Mouse (Mus musculus): ENCODE data around the gene Nrxn2. TPM values are rescaled to one million over a fixed set of nuclear protein-coding genes. Genes with fewer than 3 reads are reported as not detected.

The Nrxn2 gene
- polyA plus RNA-seq, 1 experiment, result 0.01 TPM

- Histone ChIP-seq H3K36me3 (ENCODE audit: control insufficient read depth, insufficient read depth) (no peaks in the 10 kb centered on the region), H3K27me3 (ENCODE audit: control insufficient read depth, insufficient read depth, insufficient read length) (no peaks in the 10 kb centered on the region), H3K4me2 (ENCODE audit: low read depth) (no peak overlapping the region), H3K79me2 (ENCODE audit: control insufficient read depth, insufficient read depth) (no peaks in the 10 kb centered on the region), H3ac (ENCODE audit: control insufficient read depth, insufficient read length) (no peak overlapping the region), H3K4me3 (no peak overlapping the region)
- TF ChIP-seq USF1 (IDR thresholded peaks at IDR 0.05; ENCODE audit: low read depth) (no peak), MYOG (IDR thresholded peaks at IDR 0.05; ENCODE audit: control insufficient read depth in 1 of 3, insufficient read depth in 1 of 3, insufficient read length in 2 of 3, low read depth in 2 of 3) (no peak), POLR2A (IDR thresholded peaks at IDR 0.05; ENCODE audit: insufficient read length, low read depth) (no peak), CEBPB (IDR thresholded peaks at IDR 0.05; ENCODE audit: insufficient read depth, poor library complexity, severe bottlenecking) (no peak), E2F4 (IDR thresholded peaks at IDR 0.05; ENCODE audit: insufficient read depth) (no peak), TCF12 (IDR thresholded peaks at IDR 0.05; ENCODE audit: insufficient read depth, poor library complexity, severe bottlenecking) (no peak), TCF3 (IDR thresholded peaks at IDR 0.05; ENCODE audit: insufficient read length, low read depth) (no peak), POLR2AphosphoS2 (IDR thresholded peaks at IDR 0.05; ENCODE audit: insufficient read length, low read depth) (no peak), REST (IDR thresholded peaks at IDR 0.05; ENCODE audit: insufficient read depth, insufficient read length) (no peak), MAX (IDR thresholded peaks at IDR 0.05; ENCODE audit: low read depth) (no peak)
Observed at GRCm38 (mm10) chr19:6547801-6548200, 129.3 kb downstream of the Nrxn2 start.

GRCm38 (mm10) chr19:6548431-6549410, 130.2 kb downstream of the Nrxn2 start:
- H3K27me3 ChIP-seq (ENCODE audit: control insufficient read depth, insufficient read depth, insufficient read length), result no peaks in the 10 kb centered on the region
- H3K4me3 ChIP-seq, result no peak overlapping the region
- no peak overlapping the region for H3K4me2 ChIP-seq (ENCODE audit: low read depth)
- no peaks in the 10 kb centered on the region for H3K79me2 ChIP-seq (ENCODE audit: control insufficient read depth, insufficient read depth)
- TF ChIP-seq TCF12 (IDR thresholded peaks at IDR 0.05; ENCODE audit: insufficient read depth, poor library complexity, severe bottlenecking), result no peak
- no peak for TF ChIP-seq SRF (IDR thresholded peaks at IDR 0.05; ENCODE audit: control insufficient read depth, insufficient read length, low read depth)
- no peak for TF ChIP-seq MYOG (IDR thresholded peaks at IDR 0.05; ENCODE audit: control insufficient read depth in 1 of 3, insufficient read depth in 1 of 3, insufficient read length in 2 of 3, low read depth in 2 of 3)
- TF ChIP-seq MYOD1 (IDR thresholded peaks at IDR 0.05; ENCODE audit: control insufficient read depth in 1 of 3, insufficient read length in 2 of 3, low read depth in 2 of 3), result no peak
- no peak for TF ChIP-seq E2F4 (IDR thresholded peaks at IDR 0.05; ENCODE audit: insufficient read depth)
- TF ChIP-seq CEBPB (IDR thresholded peaks at IDR 0.05; ENCODE audit: insufficient read depth, poor library complexity, severe bottlenecking), result no peak
- TF ChIP-seq REST (IDR thresholded peaks at IDR 0.05; ENCODE audit: insufficient read depth, insufficient read length), result no peak
- TF ChIP-seq POLR2AphosphoS2 (IDR thresholded peaks at IDR 0.05; ENCODE audit: insufficient read length, low read depth), result no peak
- H3ac ChIP-seq (ENCODE audit: control insufficient read depth, insufficient read length), result no peak overlapping the region
- H3K36me3 ChIP-seq (ENCODE audit: control insufficient read depth, insufficient read depth), result no peaks in the 10 kb centered on the region

- H3K79me2 ChIP-seq (ENCODE audit: control insufficient read depth, insufficient read depth), result no peaks in the 10 kb centered on the region
- TF ChIP-seq TCF12 (IDR thresholded peaks at IDR 0.05; ENCODE audit: insufficient read depth, poor library complexity, severe bottlenecking) (no peak), MAX (IDR thresholded peaks at IDR 0.05; ENCODE audit: low read depth) (no peak), POLR2A (IDR thresholded peaks at IDR 0.05; ENCODE audit: insufficient read length, low read depth) (no peak), SRF (IDR thresholded peaks at IDR 0.05; ENCODE audit: control insufficient read depth, insufficient read length, low read depth) (no peak), E2F4 (IDR thresholded peaks at IDR 0.05; ENCODE audit: insufficient read depth) (no peak), MYOG (IDR thresholded peaks at IDR 0.05; ENCODE audit: control insufficient read depth in 1 of 3, insufficient read depth in 1 of 3, insufficient read length in 2 of 3, low read depth in 2 of 3) (no peak), MYOD1 (IDR thresholded peaks at IDR 0.05; ENCODE audit: control insufficient read depth in 1 of 3, insufficient read length in 2 of 3, low read depth in 2 of 3) (no peak), REST (IDR thresholded peaks at IDR 0.05; ENCODE audit: insufficient read depth, insufficient read length) (no peak), POLR2AphosphoS2 (IDR thresholded peaks at IDR 0.05; ENCODE audit: insufficient read length, low read depth) (no peak)
- peaks cover 7% of the 10 kb centered on the region for H3K27me3 ChIP-seq (ENCODE audit: control insufficient read depth, insufficient read depth, insufficient read length)
- no peak overlapping the region for H3K4me3 ChIP-seq
- H3K4me2 ChIP-seq (ENCODE audit: low read depth), result no peak overlapping the region
- H3ac ChIP-seq (ENCODE audit: control insufficient read depth, insufficient read length), result no peak overlapping the region
- H3K36me3 ChIP-seq (ENCODE audit: control insufficient read depth, insufficient read depth), result no peaks in the 10 kb centered on the region
Observed at GRCm38 (mm10) chr19:6549566-6549965, 131.0 kb downstream of the Nrxn2 start.

- TF ChIP-seq MAX (IDR thresholded peaks at IDR 0.05; ENCODE audit: low read depth), result no peak
- TF ChIP-seq POLR2AphosphoS2 (IDR thresholded peaks at IDR 0.05; ENCODE audit: insufficient read length, low read depth), result no peak
- no peak for TF ChIP-seq E2F4 (IDR thresholded peaks at IDR 0.05; ENCODE audit: insufficient read depth)
- TF ChIP-seq POLR2A (IDR thresholded peaks at IDR 0.05; ENCODE audit: insufficient read length, low read depth), result no peak
- TF ChIP-seq USF1 (IDR thresholded peaks at IDR 0.05; ENCODE audit: low read depth), result no peak
- TF ChIP-seq CEBPB (IDR thresholded peaks at IDR 0.05; ENCODE audit: insufficient read depth, poor library complexity, severe bottlenecking), result no peak
- TF ChIP-seq SRF (IDR thresholded peaks at IDR 0.05; ENCODE audit: control insufficient read depth, insufficient read length, low read depth), result no peak
- TF ChIP-seq MYOD1 (IDR thresholded peaks at IDR 0.05; ENCODE audit: control insufficient read depth in 1 of 3, insufficient read length in 2 of 3, low read depth in 2 of 3), result no peak
- no peak for TF ChIP-seq REST (IDR thresholded peaks at IDR 0.05; ENCODE audit: insufficient read depth, insufficient read length)
- TF ChIP-seq TCF12 (IDR thresholded peaks at IDR 0.05; ENCODE audit: insufficient read depth, poor library complexity, severe bottlenecking), result no peak
- no peak for TF ChIP-seq TCF3 (IDR thresholded peaks at IDR 0.05; ENCODE audit: insufficient read length, low read depth)
- no peak for TF ChIP-seq MYOG (IDR thresholded peaks at IDR 0.05; ENCODE audit: control insufficient read depth in 1 of 3, insufficient read depth in 1 of 3, insufficient read length in 2 of 3, low read depth in 2 of 3)
- Histone ChIP-seq H3K27me3 (ENCODE audit: control insufficient read depth, insufficient read depth, insufficient read length) (peaks cover 12% of the 10 kb centered on the region), H3K79me2 (ENCODE audit: control insufficient read depth, insufficient read depth) (no peaks in the 10 kb centered on the region), H3K4me3 (no peak overlapping the region), H3K4me2 (ENCODE audit: low read depth) (no peak overlapping the region), H3K36me3 (ENCODE audit: control insufficient read depth, insufficient read depth) (no peaks in the 10 kb centered on the region), H3ac (ENCODE audit: control insufficient read depth, insufficient read length) (no peak overlapping the region)
Observed at GRCm38 (mm10) chr19:6551215-6551614, 132.7 kb downstream of the Nrxn2 start.
